Mouse (Mus musculus): ENCODE results near the gene Gm20878.
"Not testable (repeated sequence)": the region's sequence is repeated elsewhere in the genome, so short reads cannot be mapped to it uniquely, and the experiment has no call there.

The Gm20878 gene

GRCm38 (mm10) chr4:41941272-41941671, at the start of gene Gm20878:
Gene Gm20878, plus strand, starts transcription at chr4:41941572.
- not testable (repeated sequence) for DNase-seq (ENCODE audit: low read depth, low spot score)

GRCm38 (mm10) chr4:41903310-41903709, 38.1 kb upstream of the Gm20878 start, which contains the start of gene Gm21541:
Gene Gm21541, plus strand, starts transcription at chr4:41903610.
- DNase-seq (ENCODE audit: low read depth, low spot score), result not testable (repeated sequence)

GRCm38 (mm10) chr4:41965758-41966157, 24.4 kb downstream of the Gm20878 start, which contains the start of gene Fam205a4:
Gene Fam205a4, plus strand, starts transcription at chr4:41966058.
- DNase-seq (ENCODE audit: low read depth, low spot score), result not testable (repeated sequence)

Data from retina, adult 2 months (tissue).